Mouse (Mus musculus) forebrain, embryonic 12.5 days (tissue): ENCODE results near the gene Pus7. TPM values are rescaled to one million over a fixed set of nuclear protein-coding genes. Genes with fewer than 3 reads are reported as not detected.
"Not testable (repeated sequence)": the region's sequence is repeated elsewhere in the genome, so short reads cannot be mapped to it uniquely, and the experiment has no call there.

Experiments
- ATAC-seq: fragments of 200-750 bp; cut with Nextera tagmentation; 2 replicates; pipeline ENCODE4 v1.8.0; 2017; ENCODE audit warnings: moderate TSS enrichment; ENCODE audit not compliant: low FRiP score
- H3K27ac ChIP-seq: fragments of 300-500 bp; sonication (generic); 2 replicates; pipeline ENCODE4 v1.5.1; 2016; ENCODE audit warnings: mild to moderate bottlenecking
- H3K27me3 ChIP-seq: fragments of 300-500 bp; sonication (generic); 2 replicates; pipeline ENCODE4 v1.6.1; 2016; ENCODE audit warnings: mild to moderate bottlenecking
- H3K36me3 ChIP-seq: fragments of 300-500 bp; sonication (generic); replicated peaks from 2 replicates; pipeline ENCODE4 v1.6.1; 2016; ENCODE audit warnings: mild to moderate bottlenecking
- H3K4me1 ChIP-seq: fragments of 300-500 bp; sonication (generic); 2 replicates; pipeline ENCODE4 v1.6.1; 2016
- H3K4me2 ChIP-seq: fragments of 300-500 bp; sonication (generic); 2 replicates; pipeline ENCODE4 v1.6.1; 2016; ENCODE audit warnings: mild to moderate bottlenecking, moderate library complexity
- H3K4me3 ChIP-seq: fragments of 300-500 bp; sonication (generic); replicated peaks from 2 replicates; pipeline ENCODE4 v1.5.1; 2016; ENCODE audit warnings: mild to moderate bottlenecking
- H3K9ac ChIP-seq: fragments of 300-500 bp; sonication (generic); 2 replicates; pipeline ENCODE4 v1.6.1; 2016; ENCODE audit warnings: mild to moderate bottlenecking
- H3K9me3 ChIP-seq: fragments of 300-500 bp; sonication (generic); 2 replicates; pipeline ENCODE4 v1.6.1; 2016
- WGBS: fragments of 180-500 bp; shearing (Covaris S2); methylation state at CpG from one replicate; pipeline ENCODE4 v1.1.7; 2016; 5-methylcytosine and 5-hydroxymethylcytosine counted together
- polyA plus RNA-seq: library from polyadenylated mRNA; unstranded; fragments of >200 nt; fragmentation: Nextera tagmentation; extraction: Ambion mirVana; gene quantifications from 2 replicates; pipeline ENCODE4 v1.2.1, GENCODE M21; 2016

Gene Pus7
- polyA plus RNA-seq, 1 experiment from 2014 or later, result 28.9 TPM

DNA sequence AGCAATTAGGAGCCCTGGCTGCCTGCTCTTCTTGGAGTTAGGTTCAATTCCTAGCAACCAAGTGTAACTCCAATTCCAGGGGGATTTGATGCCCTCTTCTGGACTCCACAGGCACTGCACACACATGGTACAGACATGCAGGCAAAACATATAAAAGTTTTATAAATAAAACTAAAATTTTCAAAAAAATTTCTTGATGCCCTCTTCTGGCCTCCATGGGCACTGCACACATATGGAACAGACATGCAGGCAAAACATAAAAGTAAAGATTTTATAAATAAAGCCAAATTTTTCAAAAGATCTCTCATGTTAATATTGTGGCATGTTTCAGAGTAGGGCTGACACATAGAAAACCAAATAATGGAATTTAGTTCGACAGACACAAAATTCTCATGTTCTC, 73.8 kb downstream of the Pus7 start:
- Histone ChIP-seq H3K9ac (no peak overlapping the region), H3K27ac (no peak overlapping the region), H3K27me3 (no peaks in the 10 kb centered on the region), H3K36me3 (peaks cover 47% of the 10 kb centered on the region), H3K4me2 (no peak overlapping the region), H3K9me3 (peaks cover 38% of the 10 kb centered on the region), H3K4me3 (no peak overlapping the region), H3K4me1 (peaks cover 8% of the 10 kb centered on the region; the same call in 1 of the 2 replicates)
- WGBS, result 100% methylated on average over 1 of the region's 1 CpGs
- ATAC-seq, result no peak

DNA sequence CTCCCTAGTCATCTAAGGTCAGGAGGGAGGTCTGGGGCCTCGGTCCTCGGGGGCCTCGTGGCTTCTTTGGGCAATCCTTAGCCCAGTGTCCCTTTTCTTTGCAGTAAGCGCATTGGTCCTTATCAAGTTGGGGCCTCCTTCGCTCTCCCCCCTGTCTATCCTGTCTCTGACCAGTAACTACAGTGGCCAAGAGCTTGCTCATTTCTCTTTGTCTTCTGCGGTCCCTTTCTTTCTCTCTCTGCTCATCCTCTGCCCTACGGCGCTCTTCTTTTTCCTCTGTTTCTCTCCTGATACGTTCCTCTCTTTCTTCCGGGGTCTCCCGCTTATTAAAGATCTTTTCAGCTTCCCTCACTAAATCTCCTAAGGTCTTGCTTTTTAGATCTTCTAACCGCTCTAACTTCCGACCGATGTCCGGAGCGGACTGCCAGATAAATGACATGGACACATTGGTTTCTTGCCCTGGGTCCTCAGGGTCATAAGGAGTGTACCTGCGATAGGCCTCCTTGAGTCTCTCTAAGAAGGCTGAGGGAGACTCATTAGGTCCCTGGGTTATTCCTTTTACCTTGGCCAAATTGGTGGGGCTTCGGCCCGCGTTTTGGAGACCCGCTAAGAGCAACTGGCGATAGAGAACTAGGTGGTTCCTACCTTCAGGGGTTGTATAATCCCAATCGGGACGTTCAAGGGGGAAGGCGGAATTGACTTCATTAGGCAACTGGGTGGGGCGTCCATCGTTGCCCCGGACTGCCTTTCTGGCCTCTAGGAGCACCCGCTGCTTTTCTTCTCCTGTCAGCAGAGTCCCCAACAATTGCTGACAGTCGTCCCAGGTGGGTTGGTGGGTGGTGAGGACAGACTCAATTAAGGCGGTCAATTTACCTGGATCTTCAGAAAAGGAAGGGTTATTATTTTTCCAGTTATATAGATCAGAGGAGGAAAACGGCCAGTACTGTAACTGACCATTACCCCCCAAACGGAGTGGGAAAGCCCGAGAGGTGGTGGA, 76.6 kb downstream of the Pus7 start:
- 97% methylated on average over 34 of the region's 34 CpGs for WGBS
- H3K27me3 ChIP-seq, H3K4me1 ChIP-seq, H3K4me2 ChIP-seq, H3K27ac ChIP-seq, H3K4me3 ChIP-seq, H3K9ac ChIP-seq, ATAC-seq: not testable (repeated sequence)
- H3K36me3 ChIP-seq, result peaks cover 72% of the 10 kb centered on the region
- H3K9me3 ChIP-seq, result peaks cover 60% of the 10 kb centered on the region

GRCm38 (mm10) chr5:23697457-23697856, 86.1 kb downstream of the Pus7 start:
- Histone ChIP-seq H3K4me1 (no peaks in the 10 kb centered on the region), H3K9me3 (peaks cover 30% of the 10 kb centered on the region), H3K36me3 (peaks cover 48% of the 10 kb centered on the region), H3K4me3 (no peak overlapping the region), H3K27me3 (no peaks in the 10 kb centered on the region), H3K27ac (no peak overlapping the region), H3K4me2 (no peak overlapping the region), H3K9ac (no peak overlapping the region)
- ATAC-seq, result no peak
- WGBS, result 89% methylated on average over 1 of the region's 1 CpGs

Other genes with a start within 250 kb of the Pus7 start
- gene Srpk2, start 99.1 kb downstream of the Pus7 start, polyA plus RNA-seq, result 71.4 and 78.3 TPM in 2 replicates
- 30.7 and 37.7 TPM in 2 replicates for gene Rint1, start 4.0 kb upstream of the Pus7 start, polyA plus RNA-seq
- 121 and 134 TPM in 2 replicates for gene Tomm7, start 60.5 kb upstream of the Pus7 start, polyA plus RNA-seq
- gene Fam126a, start 247.0 kb upstream of the Pus7 start, polyA plus RNA-seq, result 52.3 and 55.8 TPM in 2 replicates